Mouse (Mus musculus) gastrocnemius, postnatal 36 days (tissue): ENCODE data around the gene Plxnb2. TPM values are rescaled to one million over a fixed set of nuclear protein-coding genes. Genes with fewer than 3 reads are reported as not detected.

Source experiments
- DNase-seq, 2 experiments: peaks; one replicate each; pipeline ENCODE4 v3.0.0; 2022
- intact Hi-C: fragments of 180-260 bp; cut with DNase I; formaldehyde crosslinking; loops from one replicate; pipeline ENCODE4 v1.15.1; 2025
- total RNA-seq, 2 experiments: library from RNA; stranded (reverse); gene quantifications; 2 replicates each; pipeline ENCODE4 v1.2.3; 2021

Plxnb2 gene
- total RNA-seq, 2 experiments from 2014 or later: 8.9 to 9.6 TPM

DNA sequence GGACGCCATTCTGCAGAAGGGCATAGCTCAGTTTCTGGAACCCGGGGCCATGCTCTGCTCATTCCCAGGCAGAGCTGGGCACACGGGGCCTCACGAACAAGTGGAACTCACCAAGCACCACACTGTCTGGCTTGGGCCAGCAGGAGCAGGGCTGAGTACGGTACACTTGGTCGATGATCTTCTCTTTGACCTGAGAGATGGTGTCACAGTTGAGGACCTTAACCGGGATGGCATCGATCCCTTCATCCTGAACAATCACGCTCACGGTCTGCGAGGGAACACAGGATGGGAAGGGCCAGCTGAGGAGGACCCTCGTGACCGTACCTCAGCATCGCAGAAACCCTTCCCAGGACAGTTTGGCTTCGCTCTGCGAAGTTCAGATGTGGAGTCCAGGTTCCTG, 22.1 kb downstream of the Plxnb2 start:
- no peak for DNase-seq
- intact Hi-C loops: loop anchor here (5.0 kb wide), 2 partner anchors 34 to 49 kb away; no protein-coding TSS in a partner anchor

- intact Hi-C loops: loop anchor here (5.0 kb wide), 2 partner anchors 34 to 49 kb away; no protein-coding TSS in a partner anchor
- peak in 1 of 2 experiments; percentile 61 for DNase-seq
Measured at GRCm38 (mm10) chr15:89157954-89158353, 22.6 kb downstream of the Plxnb2 start.

DNA sequence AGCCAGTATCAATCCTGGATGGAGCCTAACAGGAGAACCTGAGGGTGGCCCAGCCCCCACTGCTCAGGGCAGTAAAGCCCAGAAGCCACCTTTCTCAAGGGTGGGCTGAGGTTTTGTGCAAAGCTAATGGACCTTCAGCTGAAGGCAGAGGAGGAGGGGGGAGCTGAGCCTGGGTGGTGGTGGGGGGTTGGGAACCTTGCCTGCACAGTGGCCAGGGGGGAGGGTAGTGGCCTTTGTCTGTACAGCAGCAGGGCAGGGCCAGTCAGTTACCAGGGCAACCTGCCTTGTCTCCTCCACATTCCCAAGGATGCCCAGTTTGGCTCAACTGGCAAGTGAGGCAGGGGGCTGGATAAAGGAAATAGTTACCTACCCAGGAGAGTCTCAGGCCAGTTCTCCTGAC, 28.3 kb downstream of the Plxnb2 start:
- intact Hi-C loops: no loop called here

GRCm38 (mm10) chr15:89150041-89150390, 30.6 kb downstream of the Plxnb2 start:
- intact Hi-C loops: no loop called here
- DNase-seq: no peak

More for the DNA sequence above, 28.3 kb downstream of the Plxnb2 start:
- no peak for DNase-seq

DNA sequence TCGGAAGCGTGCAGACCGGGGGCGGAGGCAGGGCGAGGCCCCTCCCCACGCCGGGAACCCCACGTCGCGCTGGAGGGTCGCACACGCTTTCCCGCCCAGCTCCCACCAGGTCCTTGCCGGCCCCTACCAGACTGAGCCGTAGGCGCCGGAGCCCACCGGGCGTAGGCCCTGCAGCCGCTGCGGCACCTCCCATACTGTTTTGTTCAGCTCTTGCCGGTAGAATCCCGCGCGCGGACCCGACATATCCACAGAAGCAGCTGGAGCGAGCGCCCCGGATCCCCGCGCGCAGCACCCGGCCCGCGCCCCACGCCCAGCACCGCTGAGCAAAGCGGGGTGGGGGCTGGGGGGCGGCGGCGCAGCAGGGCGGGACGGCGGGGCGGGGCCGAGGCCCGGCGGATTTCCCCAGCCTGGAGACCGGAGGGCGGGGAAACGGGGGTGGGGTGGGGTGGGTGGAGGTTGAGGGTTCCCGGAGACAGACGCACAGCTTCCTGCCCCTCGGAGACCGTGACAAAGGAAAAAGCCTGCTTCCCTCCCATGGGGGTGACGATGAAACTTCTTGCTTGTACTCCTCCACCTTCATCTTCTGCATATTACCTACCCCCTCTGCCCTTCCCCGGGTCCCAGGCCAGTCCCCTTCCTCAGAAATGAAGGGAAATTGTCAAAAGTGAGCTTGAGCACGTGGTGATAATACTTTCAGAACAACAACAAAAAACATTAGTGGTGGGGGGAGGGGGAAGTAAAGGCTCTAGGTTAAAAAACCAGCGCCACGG, 31.1 kb downstream of the Plxnb2 start, which contains the start of gene Mapk11:
TSS of gene Mapk11 (minus strand) at position 358 of the 770 bp plus-strand sequence.
- intact Hi-C loops: no loop called here
- no peak for DNase-seq

GRCm38 (mm10) chr15:89148496-89149270, 31.9 kb downstream of the Plxnb2 start:
- intact Hi-C loops: no loop called here

GRCm38 (mm10) chr15:89147895-89148294, 32.7 kb downstream of the Plxnb2 start:
- no peak for DNase-seq
- intact Hi-C loops: no loop called here

More at GRCm38 (mm10) chr15:89148496-89149270, 31.9 kb downstream of the Plxnb2 start:
- no peak for DNase-seq

DNA sequence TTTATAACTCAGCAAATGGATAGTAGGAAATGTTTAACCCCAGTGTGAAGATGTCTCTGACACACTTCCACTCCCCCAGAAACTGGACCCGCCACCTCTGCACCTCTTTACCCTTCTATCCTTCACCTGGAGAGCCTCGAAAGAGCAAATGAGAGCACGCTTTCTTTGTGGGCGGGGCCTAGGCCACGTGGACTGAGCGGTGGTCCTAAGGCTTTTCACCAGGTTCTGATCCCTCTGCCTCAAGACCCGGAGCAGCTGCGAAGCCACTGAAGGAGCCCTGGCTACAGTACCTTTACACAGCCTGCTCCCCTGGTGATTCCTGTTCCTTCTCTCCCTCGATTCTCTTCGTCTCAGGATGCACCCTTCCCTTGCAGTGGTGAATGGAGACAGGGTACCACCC, 33.1 kb downstream of the Plxnb2 start:
- no peak for DNase-seq
- intact Hi-C loops: no loop called here

DNA sequence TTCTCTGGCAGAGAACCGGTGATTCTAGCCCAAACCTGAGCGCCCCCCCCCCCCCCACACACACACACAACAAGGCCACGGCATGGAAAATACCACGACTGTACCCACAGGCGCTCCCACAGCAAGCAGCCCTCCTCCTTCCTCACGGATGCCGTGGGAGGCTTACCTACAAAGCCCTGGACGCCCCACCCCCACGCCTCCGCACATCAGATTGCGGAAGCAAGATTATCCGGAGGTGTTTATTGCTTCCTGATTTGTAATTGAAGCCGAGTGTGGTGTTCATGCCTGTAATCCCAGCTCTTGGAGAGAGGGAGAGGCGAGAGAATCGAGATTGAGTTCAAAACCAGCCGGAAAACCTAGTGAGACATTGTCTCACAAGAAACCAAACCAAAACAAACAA, 33.6 kb downstream of the Plxnb2 start:
- intact Hi-C loops: no loop called here
- no peak for DNase-seq

GRCm38 (mm10) chr15:89146537-89146936, 34.1 kb downstream of the Plxnb2 start:
- no peak for DNase-seq
- intact Hi-C loops: no loop called here

GRCm38 (mm10) chr15:89145813-89146350, 34.7 kb downstream of the Plxnb2 start:
- intact Hi-C loops: no loop called here
- no peak for DNase-seq

- DNase-seq: no peak
- intact Hi-C loops: loop anchor here (5.0 kb wide), 1 partner anchor 32 kb away; no protein-coding TSS in a partner anchor
Measured at GRCm38 (mm10) chr15:89144965-89145364, 35.6 kb downstream of the Plxnb2 start.

GRCm38 (mm10) chr15:89143134-89143533, 37.5 kb downstream of the Plxnb2 start:
- intact Hi-C loops: loop anchor here (5.0 kb wide), 1 partner anchor 34 kb away; no protein-coding TSS in a partner anchor
- DNase-seq: no peak

DNA sequence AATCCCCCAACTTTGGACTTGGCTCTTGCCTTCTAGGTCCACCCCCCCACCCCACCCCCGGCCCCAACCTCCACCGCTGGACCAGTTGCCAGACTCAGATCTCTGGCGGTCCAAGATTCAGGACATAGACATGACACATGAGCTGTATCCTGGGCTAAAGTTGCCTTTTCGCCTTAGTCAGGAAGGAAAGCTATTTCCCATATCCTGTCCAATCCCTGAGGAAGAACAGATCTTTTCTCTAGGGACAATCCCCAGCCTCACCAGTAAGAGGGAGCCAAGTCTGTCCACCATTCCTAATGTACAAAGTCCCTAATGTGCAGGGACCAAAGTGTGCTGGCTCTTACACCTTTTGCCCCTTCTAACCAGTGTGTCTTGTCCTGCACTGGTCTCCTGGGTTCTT, 38.7 kb downstream of the Plxnb2 start:
- DNase-seq: no peak
- intact Hi-C loops: loop anchor here (5.0 kb wide), 1 partner anchor 35 kb away; no protein-coding TSS in a partner anchor

- intact Hi-C loops: loop anchor here (5.0 kb wide), 1 partner anchor 36 kb away; no protein-coding TSS in a partner anchor
- DNase-seq: peak in 1 of 2 experiments; percentile 42
Measured at GRCm38 (mm10) chr15:89141443-89141842, 39.1 kb downstream of the Plxnb2 start.

- intact Hi-C loops: loop anchor here (5.0 kb wide), 1 partner anchor 37 kb away; no protein-coding TSS in a partner anchor
- DNase-seq: peak in 1 of 2 experiments; percentile 72
Measured at GRCm38 (mm10) chr15:89140659-89141252, 39.8 kb downstream of the Plxnb2 start, which contains the start of gene Mapk12. TSS of gene Mapk12 (minus strand) at chr15:89140703.

- peak; percentile 52 to 70 for DNase-seq
- intact Hi-C loops: loop anchor here (5.0 kb wide), 1 partner anchor 37 kb away; no protein-coding TSS in a partner anchor
Measured at GRCm38 (mm10) chr15:89140048-89140658, 40.4 kb downstream of the Plxnb2 start.

DNA sequence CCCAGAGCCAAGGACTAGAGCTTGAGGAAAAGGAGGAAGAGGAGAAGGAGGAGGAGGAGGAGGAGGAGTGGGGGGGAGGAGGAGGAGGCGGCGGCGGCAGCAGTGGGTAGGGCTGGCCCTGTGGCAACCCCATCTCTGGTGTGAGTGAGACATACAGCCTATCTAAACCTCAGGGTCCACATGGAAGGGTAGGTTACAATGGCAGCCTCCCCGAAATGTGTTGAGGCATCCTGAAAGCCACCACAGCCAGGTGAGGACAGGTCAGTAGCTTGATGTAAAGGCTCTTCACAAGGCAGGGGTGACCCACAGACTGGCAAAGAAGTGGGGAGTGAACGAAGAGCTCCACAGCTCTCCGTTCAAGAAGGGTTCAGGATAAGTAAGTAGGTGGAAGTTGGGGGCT, 42.1 kb downstream of the Plxnb2 start:
- intact Hi-C loops: no loop called here
- no peak for DNase-seq

DNA sequence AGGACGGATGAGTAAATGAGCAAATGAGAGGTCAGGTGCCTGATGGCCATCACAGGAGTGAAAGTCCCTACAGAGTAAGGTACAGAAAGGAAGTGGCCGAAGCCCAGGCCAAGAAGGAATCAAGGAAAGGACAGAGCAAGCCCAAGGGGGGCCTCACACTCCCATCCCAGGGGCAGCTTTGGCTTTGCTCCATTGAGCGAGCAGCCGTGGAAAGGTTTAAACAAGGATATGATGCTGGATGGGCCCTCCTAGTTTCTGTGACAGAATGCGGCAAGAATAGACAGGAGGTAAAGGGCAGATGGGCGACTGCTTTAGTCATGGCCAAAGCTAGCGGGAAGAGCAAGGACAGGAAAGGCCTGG, 42.6 kb downstream of the Plxnb2 start:
- intact Hi-C loops: no loop called here
- no peak for DNase-seq
